Mouse (Mus musculus): ENCODE data around the gene Tbx10. TPM values are rescaled to one million over a fixed set of nuclear protein-coding genes. Genes with fewer than 3 reads are reported as not detected.

The Tbx10 gene
- polyA plus RNA-seq, 1 experiment from 2014 or later: not detected

GRCm38 (mm10) chr19:3990804-3991203 is 1.7 kb upstream of the Tbx10 start:
- Histone ChIP-seq H3K36me3 (replicated peaks; ENCODE audit: insufficient read depth, low read length) (no peaks in the 10 kb centered on the region), H3K27ac (ENCODE audit: low read depth) (no peak overlapping the region), H3K4me3 (ENCODE audit: low read depth, low read length) (no peak overlapping the region), H3K9me3 (ENCODE audit: low read length) (no peaks in the 10 kb centered on the region), H3K4me2 (ENCODE audit: low read depth, low read length) (no peak overlapping the region), H3K27me3 (ENCODE audit: insufficient read depth, low read length) (no peaks in the 10 kb centered on the region), H3K9ac (replicated peaks) (no peak overlapping the region), H3K4me1 (ENCODE audit: insufficient read depth) (peaks cover 14% of the 10 kb centered on the region)
- ATAC-seq (no peak), DNase-seq (no peak)
- TF ChIP-seq EP300 (IDR thresholded peaks at IDR 0.05; ENCODE audit: low read depth): no peak
- no peak for TF ChIP-seq CTCF (IDR thresholded peaks at IDR 0.05; ENCODE audit: low read depth)
- WGBS (ENCODE audit: insufficient replicate concordance): 73% methylated on average over 6 of the region's 6 CpGs

- no peaks in the 10 kb centered on the region for H3K36me3 ChIP-seq (replicated peaks; ENCODE audit: insufficient read depth, low read length)
- no peaks in the 10 kb centered on the region for H3K9me3 ChIP-seq (ENCODE audit: low read length)
- no peak overlapping the region for H3K4me3 ChIP-seq (ENCODE audit: low read depth, low read length)
- peaks cover 6% of the 10 kb centered on the region for H3K4me1 ChIP-seq (ENCODE audit: insufficient read depth)
- no peaks in the 10 kb centered on the region for H3K27me3 ChIP-seq (ENCODE audit: insufficient read depth, low read length)
- no peak overlapping the region for H3K27ac ChIP-seq (ENCODE audit: low read depth)
- DNase-seq (no peak), ATAC-seq (no peak)
- H3K9ac ChIP-seq (replicated peaks): no peak overlapping the region
- no peak overlapping the region for H3K4me2 ChIP-seq (ENCODE audit: low read depth, low read length)
- no peak for TF ChIP-seq EP300 (IDR thresholded peaks at IDR 0.05; ENCODE audit: low read depth)
- TF ChIP-seq CTCF (IDR thresholded peaks at IDR 0.05; ENCODE audit: low read depth): no peak
- WGBS (ENCODE audit: insufficient replicate concordance): 94% methylated on average over 3 of the region's 3 CpGs
Observed at GRCm38 (mm10) chr19:3991562-3991961, 990 bp upstream of the Tbx10 start.

- Histone ChIP-seq H3K4me1 (ENCODE audit: insufficient read depth) (peaks cover 2% of the 10 kb centered on the region), H3K4me2 (ENCODE audit: low read depth, low read length) (no peak overlapping the region), H3K9me3 (ENCODE audit: low read length) (no peaks in the 10 kb centered on the region), H3K36me3 (replicated peaks; ENCODE audit: insufficient read depth, low read length) (no peaks in the 10 kb centered on the region), H3K27ac (ENCODE audit: low read depth) (no peak overlapping the region), H3K27me3 (ENCODE audit: insufficient read depth, low read length) (no peaks in the 10 kb centered on the region), H3K4me3 (ENCODE audit: low read depth, low read length) (no peak overlapping the region), H3K9ac (replicated peaks) (no peak overlapping the region)
- 84% methylated on average over 3 of the region's 3 CpGs for WGBS (ENCODE audit: insufficient replicate concordance)
- no peak for DNase-seq
- TF ChIP-seq EP300 (IDR thresholded peaks at IDR 0.05; ENCODE audit: low read depth) (no peak), CTCF (IDR thresholded peaks at IDR 0.05; ENCODE audit: low read depth) (no peak)
- no peak for ATAC-seq
Observed at GRCm38 (mm10) chr19:3991966-3992365, 586 bp upstream of the Tbx10 start.

GRCm38 (mm10) chr19:3994932-3995331 is 2.4 kb downstream of the Tbx10 start:
- WGBS (ENCODE audit: insufficient replicate concordance): 67% methylated on average over 6 of the region's 6 CpGs
- Histone ChIP-seq H3K27me3 (ENCODE audit: insufficient read depth, low read length) (no peaks in the 10 kb centered on the region), H3K4me2 (ENCODE audit: low read depth, low read length) (no peak overlapping the region), H3K27ac (ENCODE audit: low read depth) (no peak overlapping the region), H3K36me3 (replicated peaks; ENCODE audit: insufficient read depth, low read length) (no peaks in the 10 kb centered on the region), H3K4me1 (ENCODE audit: insufficient read depth) (0 out of 2 replicates have a peak, but pooled peaks cover 3% of the 10 kb centered on the region), H3K4me3 (ENCODE audit: low read depth, low read length) (no peak overlapping the region), H3K9me3 (ENCODE audit: low read length) (no peaks in the 10 kb centered on the region), H3K9ac (replicated peaks) (no peak overlapping the region)
- no peak for TF ChIP-seq EP300 (IDR thresholded peaks at IDR 0.05; ENCODE audit: low read depth)
- no peak for TF ChIP-seq CTCF (IDR thresholded peaks at IDR 0.05; ENCODE audit: low read depth)
- DNase-seq (no peak), ATAC-seq (no peak)

- no peak overlapping the region for H3K4me2 ChIP-seq (ENCODE audit: low read depth, low read length)
- WGBS (ENCODE audit: insufficient replicate concordance): 81% methylated on average over 3 of the region's 3 CpGs
Observed at GRCm38 (mm10) chr19:3995505-3995904, 3.0 kb downstream of the Tbx10 start.

DNA sequence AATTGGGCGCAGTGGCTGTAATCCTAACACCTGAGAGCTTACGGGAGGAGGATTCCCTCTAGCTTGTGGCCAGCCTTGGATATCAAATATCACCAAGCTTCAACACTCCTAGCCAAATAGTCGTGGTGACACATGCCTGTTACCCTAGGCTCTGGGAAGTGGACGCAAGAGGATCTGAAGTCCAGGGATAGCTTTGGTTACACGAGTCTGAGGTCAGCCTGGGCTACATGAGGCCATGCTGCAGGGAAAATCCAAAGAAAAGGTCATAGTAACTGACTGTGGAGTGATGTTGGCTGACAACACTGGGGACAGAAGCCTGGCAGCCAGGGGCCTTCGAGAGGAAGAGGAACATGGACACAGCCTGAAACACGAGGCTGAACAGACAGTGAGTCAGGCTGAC is 3.6 kb downstream of the Tbx10 start:
- Histone ChIP-seq H3K9ac (replicated peaks) (no peak overlapping the region), H3K4me2 (ENCODE audit: low read depth, low read length) (no peak overlapping the region), H3K4me3 (ENCODE audit: low read depth, low read length) (no peak overlapping the region), H3K9me3 (ENCODE audit: low read length) (no peaks in the 10 kb centered on the region), H3K27me3 (ENCODE audit: insufficient read depth, low read length) (no peaks in the 10 kb centered on the region), H3K27ac (ENCODE audit: low read depth) (no peak overlapping the region), H3K36me3 (replicated peaks; ENCODE audit: insufficient read depth, low read length) (no peaks in the 10 kb centered on the region), H3K4me1 (ENCODE audit: insufficient read depth) (peaks cover 9% of the 10 kb centered on the region)
- ATAC-seq (no peak), DNase-seq (no peak)
- 56% methylated on average over 7 of the region's 7 CpGs for WGBS (ENCODE audit: insufficient replicate concordance)
- TF ChIP-seq EP300 (IDR thresholded peaks at IDR 0.05; ENCODE audit: low read depth): no peak
- TF ChIP-seq CTCF (IDR thresholded peaks at IDR 0.05; ENCODE audit: low read depth): no peak

More at GRCm38 (mm10) chr19:3995505-3995904, 3.0 kb downstream of the Tbx10 start:
- TF ChIP-seq EP300 (IDR thresholded peaks at IDR 0.05; ENCODE audit: low read depth): no peak
- TF ChIP-seq CTCF (IDR thresholded peaks at IDR 0.05; ENCODE audit: low read depth): no peak
- DNase-seq (no peak), ATAC-seq (no peak)
- peaks cover 3% of the 10 kb centered on the region; the same call in 1 of the 2 replicates for H3K4me1 ChIP-seq (ENCODE audit: insufficient read depth)
- no peaks in the 10 kb centered on the region for H3K27me3 ChIP-seq (ENCODE audit: insufficient read depth, low read length)
- H3K4me3 ChIP-seq (ENCODE audit: low read depth, low read length): no peak overlapping the region
- no peak overlapping the region for H3K9ac ChIP-seq (replicated peaks)
- H3K36me3 ChIP-seq (replicated peaks; ENCODE audit: insufficient read depth, low read length): no peaks in the 10 kb centered on the region
- H3K9me3 ChIP-seq (ENCODE audit: low read length): no peaks in the 10 kb centered on the region
- no peak overlapping the region for H3K27ac ChIP-seq (ENCODE audit: low read depth)

GRCm38 (mm10) chr19:3996747-3997146 is 4.2 kb downstream of the Tbx10 start:
- H3K27ac ChIP-seq (ENCODE audit: low read depth): no peak overlapping the region
- no peak overlapping the region for H3K4me3 ChIP-seq (ENCODE audit: low read depth, low read length)
- H3K9ac ChIP-seq (replicated peaks): no peak overlapping the region
- TF ChIP-seq EP300 (IDR thresholded peaks at IDR 0.05; ENCODE audit: low read depth): no peak
- no peak for TF ChIP-seq CTCF (IDR thresholded peaks at IDR 0.05; ENCODE audit: low read depth)
- ATAC-seq (no peak), DNase-seq (no peak)
- H3K4me2 ChIP-seq (ENCODE audit: low read depth, low read length): no peak overlapping the region
- no peaks in the 10 kb centered on the region for H3K9me3 ChIP-seq (ENCODE audit: low read length)
- no peaks in the 10 kb centered on the region for H3K36me3 ChIP-seq (replicated peaks; ENCODE audit: insufficient read depth, low read length)
- peaks cover 14% of the 10 kb centered on the region for H3K4me1 ChIP-seq (ENCODE audit: insufficient read depth)
- whole genome bisulfite sequencing (ENCODE audit: insufficient replicate concordance): 63% methylated on average over 8 of the region's 8 CpGs
- H3K27me3 ChIP-seq (ENCODE audit: insufficient read depth, low read length): no peaks in the 10 kb centered on the region
